Mouse (Mus musculus) ES-CJ7 (cell line): Measurements from ENCODE around the gene Hes5.

Source experiments
- DNase-seq: peaks from one replicate; pipeline ENCODE4 v3.0.0; 2011; ENCODE audit warnings: low read depth, low spot score

The Hes5 gene

DNA sequence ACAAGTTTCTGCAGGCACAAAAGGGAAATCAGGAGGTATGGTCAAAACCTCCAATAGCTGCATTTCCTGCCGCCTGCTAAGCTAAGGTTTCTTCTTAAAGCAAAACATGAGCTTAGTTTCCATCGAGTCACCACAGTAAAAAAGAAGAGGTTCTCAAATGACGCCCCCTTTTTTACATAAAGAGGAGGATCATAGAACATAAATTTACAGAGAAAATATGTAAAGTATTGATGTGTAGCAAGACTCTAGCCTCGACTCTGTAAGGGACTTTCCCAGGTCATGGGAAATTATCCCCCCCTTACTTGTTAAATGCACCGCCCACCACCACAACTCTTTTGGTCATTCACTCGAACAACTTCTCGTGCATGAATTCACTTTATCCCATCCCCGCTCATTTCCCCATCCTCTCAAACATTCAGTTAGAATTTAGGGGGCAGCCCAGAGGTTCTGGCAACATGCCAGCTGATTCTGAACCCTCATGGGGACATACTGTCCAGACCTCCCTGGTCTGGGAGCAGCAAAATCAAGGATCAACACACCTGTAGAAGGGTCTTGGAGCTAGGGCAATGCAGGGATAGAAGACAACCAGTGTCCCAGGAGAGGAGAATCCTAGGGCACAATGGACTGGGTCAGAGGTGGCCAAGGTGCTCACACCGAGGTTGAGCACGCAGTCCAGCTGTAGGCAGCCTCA lies 17.9 kb upstream of the Hes5 start:
- DNase-seq, result peak; percentile 88

DNA sequence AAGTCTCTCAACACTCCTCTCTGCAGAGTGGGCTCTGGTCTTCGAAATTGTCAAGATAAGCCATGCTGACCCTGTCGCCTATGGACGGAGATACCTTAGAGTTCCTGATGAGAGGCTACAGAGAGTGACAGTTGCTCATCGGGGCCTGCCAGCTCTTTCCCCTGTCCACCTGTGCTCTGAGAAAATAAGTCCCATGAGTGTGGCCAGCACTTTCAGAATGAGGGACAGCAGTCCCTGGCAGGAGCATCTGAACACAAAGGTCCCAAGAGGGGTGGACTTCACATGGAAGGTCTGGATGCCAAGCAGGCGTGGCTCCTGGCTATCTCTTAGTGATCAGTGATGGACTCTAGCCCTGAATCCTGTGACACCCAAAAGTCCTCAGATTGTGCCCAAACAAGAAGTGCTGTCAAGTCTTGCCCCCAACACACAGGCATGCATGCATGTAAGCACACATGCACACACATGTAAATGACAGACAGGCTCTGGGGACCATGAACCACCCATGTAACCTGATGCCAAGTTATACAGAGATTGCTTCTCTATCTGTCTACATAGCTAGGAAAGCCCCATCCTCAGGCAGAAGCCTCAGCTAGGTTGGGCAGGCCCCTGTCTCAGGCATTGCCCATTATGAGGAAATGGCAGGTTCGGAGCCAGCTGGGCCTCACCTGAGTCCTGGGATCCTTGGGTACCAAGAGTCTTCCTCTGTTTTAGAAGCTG lies 17.2 kb upstream of the Hes5 start:
- DNase-seq, result no peak

DNA sequence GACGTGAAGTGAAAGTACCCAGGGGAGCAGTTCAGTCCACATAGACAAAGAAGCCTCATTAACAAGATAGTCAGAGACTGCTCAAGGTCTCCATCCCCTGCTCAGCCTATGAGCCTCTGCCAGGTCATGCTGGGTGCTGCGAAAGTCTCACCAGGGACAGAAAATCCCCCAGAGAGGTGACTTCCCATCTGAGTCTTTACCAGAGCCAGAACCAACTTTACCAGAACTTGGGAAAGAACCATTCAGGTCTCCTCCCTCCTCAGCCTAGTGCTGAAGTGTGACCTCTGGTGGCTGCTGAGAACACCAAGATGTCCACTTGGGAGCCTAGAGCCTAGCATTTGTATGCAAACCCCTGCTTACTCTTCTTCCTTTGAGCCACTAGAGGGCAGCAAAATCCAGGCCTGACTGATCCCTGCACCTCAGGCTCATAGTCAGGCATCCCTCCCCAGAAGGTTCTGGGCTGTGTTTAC lies 16.6 kb upstream of the Hes5 start:
- peak; percentile 95 for DNase-seq

DNA sequence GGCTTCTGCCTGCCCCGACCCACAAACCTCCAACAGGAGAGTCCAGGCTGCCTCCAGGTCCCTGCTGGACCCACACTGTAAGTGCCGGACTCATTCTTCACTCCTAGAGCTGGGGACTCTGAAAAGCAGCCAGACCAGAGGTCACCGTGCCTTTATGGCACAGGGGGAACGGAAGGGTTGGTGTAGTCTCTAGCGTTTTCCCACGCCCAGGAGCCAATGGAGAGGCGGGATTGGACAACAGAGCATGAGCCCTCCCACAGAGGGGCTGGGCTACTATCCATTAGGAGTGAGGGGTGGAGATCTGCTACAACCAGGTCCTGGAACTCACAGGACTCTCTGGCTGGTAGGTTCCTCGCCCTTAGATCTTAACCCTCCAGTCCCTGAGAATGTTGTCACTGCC lies 14.4 kb upstream of the Hes5 start:
- DNase-seq, result peak; percentile 89

DNA sequence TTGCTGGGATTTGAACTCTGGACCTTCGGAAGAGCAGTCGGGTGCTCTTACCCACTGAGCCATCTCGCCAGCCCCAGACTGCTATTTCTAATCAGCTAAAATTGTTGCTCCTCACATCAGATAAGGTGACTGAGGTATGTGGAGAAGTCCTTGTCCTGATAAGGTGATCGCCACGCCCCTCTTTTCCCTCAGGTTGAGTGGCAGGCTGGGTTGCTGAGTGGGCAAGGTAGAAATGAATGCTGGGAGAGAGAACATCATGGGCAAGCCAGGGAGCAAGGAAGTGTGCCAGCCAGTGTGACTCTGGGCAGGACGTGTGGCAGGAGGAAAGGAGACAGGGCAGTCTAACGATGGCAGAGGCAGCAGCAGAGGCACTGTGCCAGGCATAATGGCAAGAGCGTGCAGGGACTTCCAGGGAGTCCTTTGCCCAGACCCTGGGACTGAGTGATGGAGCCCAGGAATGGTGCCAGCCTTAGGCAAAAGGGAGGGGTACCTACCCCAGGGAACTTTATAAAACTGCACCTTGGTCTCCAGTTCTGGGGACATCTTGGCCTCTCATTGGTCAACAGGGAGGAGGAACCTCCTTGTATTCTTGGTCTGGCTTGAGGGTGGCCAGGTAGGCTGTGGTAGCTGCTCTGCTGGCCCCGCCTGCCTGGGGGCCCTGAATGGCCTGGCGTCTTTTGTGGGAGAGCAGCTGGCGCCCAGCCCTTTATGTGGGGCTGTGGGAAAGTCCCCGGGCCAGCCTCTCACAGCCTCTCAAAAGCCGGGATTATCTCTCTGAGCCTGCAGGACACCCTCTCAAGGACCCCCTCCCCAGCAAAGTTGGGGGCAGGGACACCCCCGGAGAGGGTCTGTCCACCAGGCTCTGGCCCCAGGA lies 12.4 kb upstream of the Hes5 start:
- no peak for DNase-seq

DNA sequence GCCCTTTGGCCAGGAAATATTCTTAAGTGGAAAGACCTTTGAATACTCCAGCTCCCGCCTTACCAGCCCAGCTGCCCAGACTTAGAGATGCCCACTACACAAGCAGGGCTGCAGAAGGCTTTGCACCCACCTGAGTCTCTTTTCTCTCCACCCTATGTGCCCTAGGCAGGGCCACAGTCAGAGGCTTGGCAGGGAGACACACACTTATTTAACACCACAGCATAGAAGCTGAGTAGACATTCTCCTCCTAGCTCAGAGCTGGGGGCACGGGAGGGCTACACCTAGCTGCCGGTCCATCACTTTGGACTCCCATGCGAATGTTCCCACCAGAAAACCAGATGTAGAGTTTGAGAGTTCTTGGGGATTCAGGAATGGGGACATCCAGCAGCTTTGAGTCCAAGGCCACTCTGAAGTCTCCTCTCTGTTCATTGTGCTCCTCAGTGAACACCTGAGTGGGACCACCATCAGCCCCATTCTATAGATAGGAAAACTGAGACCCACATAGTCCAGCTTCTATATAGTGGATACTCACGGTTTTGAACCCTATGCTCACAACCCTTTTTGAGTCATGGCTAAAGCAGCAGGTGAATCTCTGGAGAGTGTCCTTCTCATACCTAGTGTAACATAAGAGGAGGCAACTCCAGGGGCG lies 11.7 kb upstream of the Hes5 start:
- DNase-seq, result no peak

DNA sequence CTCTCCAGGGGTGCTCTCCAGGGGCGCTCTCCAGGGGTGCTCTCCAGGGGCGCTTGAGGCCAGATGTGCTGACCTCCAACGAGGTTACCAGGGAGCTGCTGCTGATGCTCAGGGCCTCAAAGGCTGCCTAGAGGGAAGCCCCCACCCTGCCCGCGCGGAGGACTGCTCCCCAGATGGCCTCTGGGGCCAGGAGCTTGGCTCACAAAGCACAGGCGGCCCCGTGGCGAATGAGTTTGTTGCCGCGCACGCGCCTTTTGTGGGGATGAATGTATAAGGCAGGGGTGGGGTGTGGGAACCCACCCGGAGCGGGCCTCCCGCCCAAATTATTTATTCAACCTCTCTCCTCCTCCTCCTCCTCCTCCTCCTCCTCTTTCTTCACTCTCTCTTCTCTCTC lies 11.1 kb upstream of the Hes5 start:
- DNase-seq, result no peak

DNA sequence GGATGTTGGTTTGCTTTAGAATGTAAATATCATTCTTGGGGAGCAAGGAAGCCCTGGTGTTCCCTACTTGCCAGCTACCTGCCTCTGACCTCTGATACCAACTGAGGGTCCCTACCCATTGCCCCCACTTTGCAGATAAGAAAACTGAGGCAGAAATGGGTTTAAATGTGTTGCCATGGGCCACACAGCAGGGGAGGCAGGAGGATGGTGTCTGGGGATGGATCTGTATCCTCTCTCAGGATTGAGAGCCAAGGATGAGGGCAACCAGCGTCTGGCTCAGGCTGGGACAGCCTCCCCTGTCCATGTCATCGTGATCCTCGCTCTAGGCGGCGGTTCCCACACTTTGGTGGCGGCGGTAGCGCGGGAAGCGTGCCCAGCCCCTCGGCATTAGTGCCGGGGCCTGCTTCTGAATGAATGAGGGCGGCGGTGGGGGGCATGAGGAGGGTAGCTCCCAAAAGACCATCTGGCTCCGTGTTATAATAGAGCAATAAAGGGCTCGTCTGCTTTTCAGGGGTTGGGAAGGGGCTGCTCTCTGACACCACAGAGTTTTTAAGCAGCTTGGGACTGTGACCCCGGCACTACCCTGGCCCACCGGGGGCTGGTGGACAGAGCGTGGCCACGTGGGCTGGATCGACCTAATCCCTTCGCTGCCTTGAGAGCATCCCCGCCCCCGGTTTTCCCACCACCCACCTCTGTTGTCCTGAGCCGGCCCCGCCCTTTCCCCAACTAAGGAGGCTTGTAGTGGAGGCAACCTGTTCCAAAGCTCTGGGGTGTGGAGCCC lies 8.1 kb upstream of the Hes5 start:
- DNase-seq, result no peak

DNA sequence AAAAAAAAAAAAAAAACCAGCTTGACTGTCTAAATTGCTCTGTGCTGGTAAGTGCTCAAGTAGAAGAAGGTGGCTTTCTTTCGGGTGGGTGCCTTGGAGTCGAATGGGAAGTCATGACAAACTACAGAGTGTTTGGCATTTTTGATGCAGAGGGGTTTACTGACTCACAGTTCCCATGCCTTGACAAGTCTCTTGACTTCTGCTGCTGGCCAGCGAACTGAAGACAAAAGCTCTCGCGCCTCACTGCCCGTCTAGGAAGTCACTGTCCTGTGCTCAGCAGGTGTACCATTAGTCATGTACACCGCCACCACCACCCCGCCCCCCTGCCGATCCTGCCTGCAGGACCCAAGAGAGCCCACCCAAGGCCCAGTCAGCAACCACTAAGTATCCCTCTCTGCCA lies 4.1 kb upstream of the Hes5 start:
- no peak for DNase-seq

DNA sequence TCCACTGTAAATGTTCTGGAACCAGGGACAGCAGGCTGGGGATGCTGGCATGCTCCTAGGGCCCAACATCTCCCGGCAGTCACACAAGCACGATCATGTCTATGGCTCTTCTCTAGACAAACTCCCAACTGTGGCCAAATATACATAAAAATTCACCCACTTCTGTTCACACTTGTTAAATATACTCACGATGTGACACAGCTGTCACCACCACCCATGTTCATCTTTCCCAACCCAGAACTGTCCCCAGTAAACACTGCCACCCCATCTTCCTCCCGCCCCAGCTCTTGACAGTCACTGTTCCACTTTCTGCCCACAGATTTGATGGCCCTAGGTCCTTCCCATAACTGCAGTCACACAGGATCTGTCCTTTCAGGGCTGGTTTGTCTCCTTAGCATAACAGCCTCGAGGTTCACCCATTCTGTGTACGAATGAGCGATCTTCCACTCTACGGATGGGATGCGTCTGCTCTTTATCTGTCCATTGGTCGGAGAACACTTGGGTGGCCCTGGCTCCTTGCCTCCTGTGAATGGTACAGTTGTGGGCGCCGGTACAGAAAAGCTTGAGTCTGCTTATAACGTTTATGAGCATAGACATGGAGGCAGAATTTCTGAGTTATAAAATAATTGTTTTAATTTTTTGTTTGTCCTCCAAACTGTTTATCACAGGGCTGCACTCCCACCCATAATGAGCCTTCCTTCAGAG lies 3.3 kb upstream of the Hes5 start:
- no peak for DNase-seq

DNA sequence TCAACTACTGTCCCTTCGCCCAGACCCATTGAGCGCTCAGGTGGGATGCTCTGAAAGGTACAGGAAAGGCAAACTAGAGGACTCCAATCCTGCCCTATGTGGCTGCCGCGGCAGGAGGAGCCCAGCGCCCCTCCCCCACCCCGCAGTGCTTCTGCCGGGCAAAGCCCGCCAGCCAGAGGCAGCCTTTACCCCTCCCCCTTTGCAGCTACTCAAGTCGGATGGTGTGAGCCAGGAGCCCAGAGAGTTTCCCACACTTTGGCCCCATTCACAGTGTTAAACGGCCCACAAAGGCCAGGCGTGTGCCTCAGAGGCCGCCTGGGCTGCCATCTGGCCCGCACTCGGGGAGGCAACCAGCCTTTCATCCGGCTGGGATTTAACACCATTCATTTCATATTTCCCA lies 2.6 kb upstream of the Hes5 start:
- peak; percentile 85 for DNase-seq

DNA sequence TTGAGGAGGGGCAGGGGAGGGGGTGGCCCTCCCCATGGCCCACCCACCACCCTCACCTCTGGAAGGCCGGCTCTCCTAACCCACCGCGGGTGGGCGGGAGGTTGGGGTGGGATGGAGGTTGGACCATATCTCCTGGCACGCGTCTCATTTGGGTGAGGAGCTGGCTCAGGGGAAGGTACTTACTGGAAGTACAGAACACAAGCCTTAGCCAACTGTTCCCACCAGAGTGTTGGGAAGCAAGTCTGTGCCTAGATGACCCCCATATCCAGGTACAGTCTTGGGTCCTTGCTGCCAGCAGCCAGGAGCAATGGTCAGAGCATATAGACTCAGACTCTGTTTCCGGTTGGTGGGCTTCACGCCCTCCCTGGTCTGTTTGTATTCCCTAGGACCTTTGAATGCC lies 2.1 kb upstream of the Hes5 start:
- no peak for DNase-seq

DNA sequence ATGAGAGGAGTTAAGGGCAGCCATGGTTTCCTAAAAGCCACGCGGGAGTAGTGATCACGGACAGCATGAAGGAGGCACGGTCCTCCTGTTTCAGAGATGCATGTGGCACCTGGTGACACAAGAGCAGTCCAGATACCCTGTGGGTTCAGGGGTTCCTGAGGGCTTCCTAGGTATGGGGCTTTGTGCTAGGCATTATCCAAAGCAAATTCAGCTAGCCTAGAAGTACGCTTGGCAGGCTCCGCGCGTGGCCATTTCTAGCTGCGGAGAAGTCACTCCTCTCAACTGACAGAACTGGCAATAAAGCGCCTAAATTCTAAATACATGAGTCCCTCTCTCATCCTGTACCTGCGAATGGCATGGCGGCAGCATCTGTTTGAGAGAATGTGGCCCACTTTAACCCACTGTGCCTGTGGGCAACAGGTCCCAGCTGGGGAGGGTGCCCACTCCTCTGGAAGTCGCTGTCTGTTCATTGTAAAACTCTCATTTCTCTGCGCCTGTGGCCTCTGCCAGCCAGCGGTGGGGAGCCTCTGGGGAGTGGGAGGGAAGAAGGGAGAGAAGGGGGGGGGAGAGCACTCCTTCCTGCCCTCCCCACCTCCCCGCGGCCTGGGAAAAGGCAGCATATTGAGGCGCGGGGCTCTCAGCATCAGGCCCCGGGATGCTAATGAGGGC lies 568 bp upstream of the Hes5 start:
- no peak for DNase-seq

DNA sequence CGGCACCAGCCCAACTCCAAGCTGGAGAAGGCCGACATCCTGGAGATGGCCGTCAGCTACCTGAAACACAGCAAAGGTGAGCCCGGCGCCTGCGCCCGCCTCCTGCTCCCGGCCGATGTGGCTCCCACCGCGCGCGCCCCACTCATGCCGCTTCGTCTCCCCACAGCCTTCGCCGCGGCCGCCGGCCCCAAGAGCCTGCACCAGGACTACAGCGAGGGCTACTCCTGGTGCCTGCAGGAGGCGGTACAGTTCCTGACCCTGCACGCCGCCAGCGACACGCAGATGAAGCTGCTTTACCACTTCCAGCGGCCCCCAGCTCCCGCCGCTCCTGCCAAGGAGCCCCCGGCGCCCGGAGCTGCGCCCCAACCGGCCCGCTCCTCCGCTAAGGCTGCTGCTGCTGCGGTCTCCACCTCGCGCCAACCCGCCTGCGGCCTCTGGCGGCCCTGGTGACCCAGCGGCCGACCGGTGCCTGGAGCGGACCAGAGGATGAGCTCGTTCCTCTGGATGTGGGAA lies 559 bp downstream of the Hes5 start:
- peak; percentile 55 for DNase-seq

DNA sequence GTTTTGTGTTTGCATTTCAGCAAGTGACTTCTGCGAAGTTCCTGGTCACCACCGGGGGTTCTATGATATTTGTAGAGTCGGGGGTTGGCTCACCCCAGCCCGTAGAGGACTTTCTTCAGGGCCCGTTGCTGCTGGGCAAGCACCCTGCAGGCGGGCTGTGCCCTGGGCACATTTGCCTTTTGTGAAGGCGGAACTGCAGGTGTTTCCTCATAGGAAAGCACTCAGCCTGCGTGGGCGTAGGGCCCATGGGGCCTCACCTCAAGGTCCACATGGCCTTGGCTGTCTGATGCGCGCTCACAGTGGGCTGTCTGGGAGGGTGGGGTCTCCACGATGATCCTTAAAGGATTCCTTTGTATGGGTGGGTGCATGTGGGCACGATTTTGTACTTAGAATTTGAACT lies 1.2 kb downstream of the Hes5 start:
- DNase-seq, result no peak

DNA sequence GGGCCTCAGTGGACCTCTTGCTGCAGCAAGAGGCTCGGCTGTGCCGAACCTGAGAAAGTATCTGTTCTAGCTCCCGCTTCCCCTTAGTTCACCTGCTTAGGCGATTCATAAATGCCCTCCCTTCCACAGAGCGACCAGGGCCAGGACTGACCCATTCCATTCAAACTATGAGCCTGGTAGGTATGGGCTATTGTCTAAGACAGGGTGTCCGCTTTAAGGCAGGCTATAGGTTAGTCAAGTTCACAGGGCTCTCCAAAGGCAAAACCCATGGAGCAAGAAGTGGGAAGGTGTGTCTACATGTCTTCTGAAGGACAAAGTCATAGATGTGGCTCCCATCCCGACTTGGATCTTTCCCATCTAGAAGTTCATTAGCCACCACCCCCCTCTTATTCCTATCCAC lies 2.0 kb downstream of the Hes5 start:
- no peak for DNase-seq

DNA sequence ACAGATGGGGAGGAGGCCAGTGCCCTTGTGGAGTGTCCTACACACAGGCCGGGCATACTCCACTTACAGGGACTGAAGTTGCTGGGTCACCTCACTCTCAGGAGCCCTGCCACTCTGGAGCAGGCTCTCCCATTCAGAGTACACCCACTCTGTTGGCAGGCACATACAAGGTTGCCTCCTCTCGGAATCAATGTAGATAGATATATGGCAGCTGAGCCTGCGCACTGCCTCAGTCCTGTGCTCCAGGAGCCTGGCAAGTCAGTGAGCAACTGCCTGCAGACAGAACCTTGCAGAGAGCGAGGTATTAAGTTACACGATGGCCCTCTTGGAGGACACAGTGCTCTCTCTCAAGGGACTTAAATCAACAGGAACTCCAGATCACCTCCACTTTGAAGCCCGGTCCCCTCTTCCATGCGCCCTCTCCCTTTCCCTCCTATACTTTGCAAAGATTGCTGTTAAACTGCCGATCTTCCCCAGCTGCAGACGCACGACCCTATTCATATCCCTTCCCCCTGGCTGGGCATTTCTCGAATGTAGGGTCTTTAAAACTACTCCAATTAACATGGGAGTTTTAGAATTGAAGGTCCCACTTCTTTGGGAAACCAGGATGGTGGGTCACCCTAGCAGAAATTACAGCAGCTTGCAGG lies 2.6 kb downstream of the Hes5 start:
- no peak for DNase-seq

DNA sequence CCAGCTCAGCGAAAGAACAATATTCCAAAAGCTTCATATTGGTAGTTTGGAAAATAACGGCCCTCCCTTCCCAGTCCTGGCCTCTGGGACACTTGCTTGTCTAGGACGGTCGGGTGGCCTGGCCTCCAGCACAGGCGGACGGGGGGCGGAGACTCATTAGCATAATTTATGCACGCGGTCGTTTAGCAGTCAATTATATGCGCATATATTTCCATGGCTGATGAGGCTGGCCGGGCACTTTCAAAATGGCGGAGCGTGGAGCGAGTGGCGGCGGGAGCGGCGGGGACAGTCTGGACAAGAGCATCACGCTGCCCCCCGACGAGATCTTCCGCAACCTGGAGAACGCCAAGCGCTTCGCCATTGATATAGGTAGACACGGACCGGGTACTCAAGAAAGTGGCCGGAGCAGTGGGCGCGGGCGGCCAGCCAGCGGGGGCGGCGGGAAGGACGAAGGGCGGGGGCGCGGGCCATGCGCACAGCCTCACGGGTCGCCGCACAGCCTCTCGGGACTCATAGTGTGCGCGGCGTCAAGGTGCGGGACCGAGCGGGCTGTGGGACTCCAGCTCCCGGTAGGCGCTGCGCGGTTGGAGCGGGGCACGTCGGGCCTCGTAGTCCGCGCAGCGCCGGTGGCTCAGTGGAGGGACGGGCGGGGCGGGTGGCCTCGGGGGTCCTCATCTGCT lies 3.3 kb downstream of the Hes5 start, which contains the start of gene Pank4:
TSS of gene Pank4 (plus strand) at position 223 of the 680 bp plus-strand sequence.
- peak; percentile 89 for DNase-seq
